Mouse (Mus musculus) kidney, postnatal 25 days (tissue): Measurements from ENCODE around the gene Col27a1.
A peak's percentile ranks its signal among the peaks of the same experiment; 100 is the strongest.

Source experiments
- DNase-seq, 2 experiments: peaks; one replicate each; pipeline ENCODE4 v3.0.0; 2021; ENCODE audit warnings: mixed read lengths in 2 of 2

Col27a1 gene

DNA sequence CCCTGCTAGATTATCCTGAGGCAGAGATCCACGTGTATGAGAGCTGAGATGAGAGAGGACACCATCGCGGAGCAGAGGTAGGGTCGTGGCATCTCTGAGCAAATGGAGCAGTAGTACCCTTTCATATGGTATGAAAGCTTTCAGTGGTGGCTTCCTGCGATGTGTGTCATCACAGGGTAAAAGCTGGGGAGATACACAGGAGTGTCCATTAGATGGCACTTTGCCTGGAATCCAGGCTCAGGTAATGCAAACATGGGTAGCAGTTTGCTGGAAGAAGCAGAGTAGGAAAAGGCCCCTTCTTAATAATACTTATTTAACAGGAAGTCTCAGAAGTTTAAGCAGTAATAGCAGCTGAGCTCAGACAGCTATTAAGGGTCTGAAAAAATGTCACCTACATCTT is 100.3 kb downstream of the Col27a1 start:
- DNase-seq: peak in 1 of 2 experiments; percentile 19

DNA sequence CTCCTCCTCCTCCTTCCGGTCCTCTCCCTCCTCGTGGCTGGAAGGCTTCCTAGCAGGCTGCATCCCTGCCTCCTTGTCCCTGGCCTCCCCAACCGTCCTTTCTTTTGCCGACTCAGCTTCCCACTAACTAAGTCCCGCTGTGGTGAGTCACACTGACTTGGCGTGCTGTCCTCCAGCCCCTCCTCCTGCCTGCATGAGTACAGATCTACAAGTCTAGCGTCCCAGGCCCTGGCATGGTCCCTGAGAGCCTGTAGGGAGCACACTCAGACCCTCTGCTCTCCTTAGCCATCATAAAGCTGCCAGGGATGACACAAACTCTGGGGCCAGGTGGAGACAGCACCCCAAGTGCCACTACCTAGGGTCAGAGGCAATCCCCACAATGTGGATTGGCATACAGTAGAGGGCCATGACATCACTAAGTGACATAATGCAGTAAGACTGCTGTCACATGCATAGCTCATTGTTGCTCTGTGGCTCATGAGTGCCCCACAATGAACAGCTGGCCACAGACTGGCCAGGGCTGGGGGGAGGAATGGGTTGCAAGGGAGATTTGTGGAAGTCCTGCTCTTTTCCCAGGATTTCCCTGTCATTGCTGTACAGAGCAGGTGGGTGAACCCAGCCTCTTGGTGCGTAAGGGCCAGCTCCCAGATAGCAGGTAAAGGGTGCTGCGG is 102.4 kb downstream of the Col27a1 start:
- DNase-seq: peak; percentile 14 to 59

DNA sequence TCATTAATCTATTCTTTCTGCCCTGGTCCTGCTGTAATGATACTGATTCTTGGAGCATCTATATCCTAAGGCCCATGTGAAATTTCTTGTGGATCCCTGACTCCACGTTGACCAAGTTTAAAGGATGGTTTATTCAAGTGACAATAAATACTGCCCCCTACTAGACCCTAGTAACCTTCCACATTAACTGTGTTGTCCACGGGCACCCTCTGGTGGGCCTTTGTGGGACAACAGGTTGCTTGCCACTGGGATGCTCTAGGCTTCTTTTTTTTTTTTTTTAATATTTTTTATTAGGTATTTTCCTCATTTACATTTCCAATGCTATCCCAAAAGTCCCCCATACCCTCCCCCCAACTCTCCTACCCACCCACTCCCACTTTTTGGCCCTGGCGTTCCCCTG is 105.8 kb downstream of the Col27a1 start:
- DNase-seq: peak; percentile 66 to 82

DNA sequence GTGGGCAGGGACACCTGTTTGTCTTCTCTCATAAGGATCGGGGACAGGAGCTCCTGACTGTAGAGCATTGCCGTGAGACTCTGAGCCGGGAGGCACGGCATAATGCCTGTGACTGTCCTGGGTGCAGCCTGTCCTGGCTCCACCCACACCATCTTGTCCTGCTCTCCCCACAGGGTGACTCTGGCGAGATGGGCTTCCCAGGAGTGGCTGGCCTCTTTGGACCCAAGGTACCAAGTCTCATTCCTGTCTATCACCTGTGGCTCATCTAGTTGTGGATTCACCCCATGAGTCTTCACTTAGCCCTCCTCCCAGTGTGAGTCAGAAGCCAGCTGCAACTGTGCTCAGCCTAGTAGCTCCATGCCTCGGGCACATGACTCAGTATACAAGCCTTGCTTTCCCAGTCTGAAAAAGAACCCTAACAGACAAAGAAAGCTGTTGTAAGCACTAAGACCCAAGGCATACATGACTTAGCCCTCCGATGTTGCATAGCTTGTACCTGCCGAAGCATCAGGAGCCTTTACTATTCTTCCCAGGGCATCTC is 109.5 kb downstream of the Col27a1 start:
- peak in 1 of 2 experiments; percentile 37 for DNase-seq

DNA sequence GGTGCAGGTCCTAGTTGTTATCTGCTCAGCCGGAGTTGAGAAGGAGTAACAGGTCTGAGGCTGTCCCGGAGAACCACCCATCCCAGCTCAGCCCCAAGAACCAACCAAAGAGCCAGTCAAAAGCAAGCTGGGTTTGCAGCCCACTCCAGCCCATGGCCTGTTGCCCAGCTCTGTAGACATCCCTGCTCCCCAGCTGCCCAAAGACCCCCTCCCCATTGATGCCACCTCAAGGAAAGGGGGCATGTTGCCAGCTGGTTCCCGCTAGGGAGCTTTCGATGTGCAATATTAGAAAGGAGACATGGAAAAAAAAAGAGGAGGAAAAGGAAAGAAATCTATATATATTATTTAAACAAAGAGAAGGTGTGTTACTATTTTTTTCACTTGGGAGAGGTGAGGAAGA is 119.6 kb downstream of the Col27a1 start:
- no peak for DNase-seq

DNA sequence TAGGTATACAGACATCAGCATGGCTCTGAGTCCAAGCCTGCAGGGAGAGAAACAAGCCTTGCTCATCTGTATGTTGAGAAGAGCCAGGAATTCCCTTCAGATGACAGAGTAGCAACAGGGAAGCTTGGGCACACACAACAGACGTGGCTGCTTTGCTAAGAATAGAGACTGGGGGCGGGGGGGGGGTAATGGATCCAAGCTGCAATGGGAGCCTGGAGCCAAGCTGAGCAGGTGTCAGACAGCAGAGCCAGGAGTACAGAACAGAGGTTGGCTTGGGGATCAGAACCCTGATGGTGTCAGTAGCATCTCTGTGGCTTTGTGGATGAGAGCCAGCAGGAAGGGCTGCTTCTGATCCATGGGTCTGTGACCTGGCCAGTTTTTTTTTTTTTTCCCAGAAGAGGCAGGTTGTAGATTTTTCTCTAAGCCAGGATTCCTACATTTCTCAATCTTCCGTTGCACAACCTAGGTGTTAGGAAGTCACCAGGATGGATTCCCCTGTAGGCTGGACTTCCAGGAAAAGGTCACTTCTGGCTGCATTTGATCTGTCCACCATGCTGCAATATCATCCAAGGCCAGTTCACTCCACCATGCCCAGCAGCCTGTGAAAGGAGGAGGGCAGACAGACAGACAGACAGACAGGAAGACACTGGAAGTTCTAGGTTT is 124.7 kb downstream of the Col27a1 start:
- DNase-seq: peak in 1 of 2 experiments; percentile 15

DNA sequence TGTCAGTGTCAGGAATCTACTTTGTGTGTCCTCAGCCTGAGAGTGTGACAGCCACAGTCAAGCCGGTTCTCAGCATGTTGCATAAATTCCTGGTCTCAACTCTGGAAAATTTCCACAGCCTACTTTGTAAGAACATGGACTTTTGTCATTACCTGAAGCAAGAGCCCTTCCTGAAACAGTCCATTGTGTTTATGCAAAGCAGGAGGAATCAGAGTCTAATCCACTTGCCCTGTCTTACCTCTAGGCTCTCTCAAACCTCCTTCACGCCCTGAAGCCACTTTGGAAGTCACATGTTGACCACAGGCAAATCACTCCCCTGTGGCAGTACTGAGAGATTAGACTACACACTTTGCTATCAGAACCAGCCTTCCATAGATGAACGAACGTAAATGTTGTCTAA is 128.7 kb downstream of the Col27a1 start:
- peak in 1 of 2 experiments; percentile 2 for DNase-seq

DNA sequence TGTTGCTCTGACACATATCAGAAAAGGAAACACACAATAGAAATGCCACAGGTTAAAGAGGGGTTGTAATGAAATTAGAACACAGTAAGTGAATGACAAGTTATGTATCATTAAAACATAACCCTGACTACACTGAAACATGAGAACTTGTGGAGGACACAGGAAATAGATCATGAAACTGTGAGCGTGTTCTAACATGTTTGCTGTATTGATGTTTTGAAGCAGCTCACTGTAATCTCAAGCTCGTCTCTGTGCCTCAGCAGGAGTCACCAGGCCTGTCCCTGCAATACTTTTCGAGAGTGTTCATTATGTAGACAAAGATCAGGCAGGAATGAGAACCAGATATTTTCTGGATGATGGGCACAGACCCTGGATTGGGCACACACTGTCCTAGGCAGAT is 129.8 kb downstream of the Col27a1 start:
- DNase-seq: peak in 1 of 2 experiments; percentile 17

DNA sequence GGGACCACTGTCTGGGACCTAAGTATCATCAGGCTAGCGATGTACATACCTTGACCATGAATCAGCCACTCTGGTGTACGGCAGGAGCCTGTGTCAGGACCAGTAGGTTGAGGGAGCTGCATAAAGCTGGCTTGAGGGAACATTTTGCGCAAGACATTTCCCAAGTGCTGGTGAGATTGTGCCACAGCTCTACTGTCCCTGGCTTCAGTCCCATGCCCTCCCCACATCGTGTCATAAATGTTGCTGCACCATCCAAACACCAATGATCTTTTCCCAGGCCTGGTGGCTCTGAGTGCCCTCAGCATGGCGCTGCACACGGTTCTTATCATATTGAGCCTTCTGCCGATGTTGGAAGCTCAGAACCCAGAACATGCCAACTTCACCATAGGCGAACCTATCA is 130.5 kb downstream of the Col27a1 start, which contains the start of gene Orm1:
Gene Orm1 (plus strand): TSS at position 266 of the 400 bp plus-strand sequence.
- DNase-seq: peak in 1 of 2 experiments; percentile 32

DNA sequence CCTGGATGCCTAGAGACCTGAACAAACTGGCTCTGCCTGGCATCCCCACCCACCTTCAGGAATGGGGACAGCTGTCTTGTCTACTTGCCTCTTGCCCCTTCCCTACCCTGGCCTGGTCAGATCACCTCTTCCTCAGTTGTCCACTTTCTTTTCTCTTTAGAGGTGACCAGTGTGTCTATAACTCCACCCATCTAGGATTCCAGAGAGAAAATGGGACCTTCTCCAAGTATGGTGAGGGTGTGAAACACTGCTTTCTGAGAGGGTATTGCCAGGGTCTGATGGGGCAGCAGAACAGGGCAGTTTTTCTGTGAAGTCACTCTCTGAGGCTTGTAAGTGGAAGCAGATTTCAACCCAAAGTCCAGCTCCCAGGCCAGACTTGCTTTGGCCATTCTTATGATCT is 131.5 kb downstream of the Col27a1 start:
- DNase-seq: peak in 1 of 2 experiments; percentile 9

DNA sequence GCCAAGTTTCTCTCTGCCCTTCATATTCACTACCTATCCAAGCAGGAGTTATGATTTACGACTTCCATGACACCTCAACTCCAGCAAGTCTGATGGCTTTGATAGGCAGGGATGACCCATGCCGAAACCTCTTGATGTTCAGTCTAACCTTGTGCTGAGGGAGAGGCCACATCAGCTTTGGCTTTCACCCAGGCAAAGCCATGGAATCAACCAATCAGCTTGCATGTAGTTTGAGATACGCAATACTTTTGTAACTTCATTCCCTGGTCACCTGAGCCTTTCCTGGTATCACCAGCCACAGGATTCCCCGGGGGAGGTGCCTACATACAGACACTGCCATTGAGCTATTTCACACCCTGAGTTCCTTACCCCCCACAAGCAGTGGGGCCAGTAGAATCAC is 132.9 kb downstream of the Col27a1 start:
- no peak for DNase-seq

DNA sequence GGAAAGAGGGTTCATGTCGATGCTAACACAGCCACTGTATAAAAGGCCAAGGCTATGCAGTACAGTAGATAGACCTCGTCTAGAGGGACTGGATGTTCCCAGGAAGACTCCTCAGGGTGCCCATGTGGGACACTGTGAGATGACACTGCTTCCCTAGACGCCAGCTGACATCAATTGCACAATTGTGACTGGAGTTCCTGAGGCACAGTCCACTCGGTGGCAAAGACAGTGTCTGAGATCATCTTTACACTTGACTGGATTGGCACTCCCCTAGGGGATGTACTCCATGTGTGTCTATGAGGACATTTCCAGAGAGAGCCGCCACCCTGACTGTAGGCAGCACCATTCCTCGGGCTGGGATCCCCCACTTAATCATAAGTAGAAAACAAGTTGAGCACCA is 134.7 kb downstream of the Col27a1 start:
- DNase-seq: no peak

DNA sequence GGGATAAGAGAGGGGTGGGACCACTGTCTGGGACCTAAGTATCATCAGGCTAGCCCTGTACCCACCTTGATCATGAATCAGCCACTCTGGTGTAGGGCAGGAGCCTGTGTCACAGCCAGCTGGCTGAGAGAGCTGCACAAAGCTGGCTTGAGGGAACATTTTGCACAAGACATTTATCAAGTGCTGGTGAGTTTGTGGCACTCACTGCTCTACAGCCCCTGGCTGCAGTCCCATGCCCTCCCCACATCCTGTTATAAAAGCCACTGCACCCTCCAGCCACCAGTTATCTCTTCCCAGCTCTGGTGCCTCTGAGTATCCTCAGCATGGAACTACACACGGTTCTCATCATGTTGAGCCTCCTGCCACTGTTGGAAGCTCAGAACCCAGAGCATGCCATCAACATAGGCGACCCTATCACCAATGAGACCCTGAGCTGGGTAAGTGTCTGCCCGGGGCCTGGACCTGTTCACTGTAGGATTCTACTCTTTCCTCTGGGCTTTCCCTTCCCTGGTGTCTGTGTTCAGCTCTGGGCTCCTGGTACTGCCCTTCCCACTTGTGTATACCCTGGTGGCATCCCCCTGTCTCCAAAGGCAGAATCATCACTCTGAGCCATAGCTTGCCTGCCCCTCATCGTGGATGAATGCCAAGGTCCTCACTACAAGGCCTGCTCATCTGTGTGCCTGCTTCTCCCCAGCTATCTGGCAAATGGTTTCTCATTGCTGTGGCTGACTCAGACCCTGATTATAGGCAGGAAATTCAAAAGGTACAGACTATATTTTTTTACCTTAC is 142.3 kb downstream of the Col27a1 start, which contains the start of gene Orm3:
Gene Orm3 (plus strand): TSS at position 286 of the 789 bp plus-strand sequence.
- no peak for DNase-seq

DNA sequence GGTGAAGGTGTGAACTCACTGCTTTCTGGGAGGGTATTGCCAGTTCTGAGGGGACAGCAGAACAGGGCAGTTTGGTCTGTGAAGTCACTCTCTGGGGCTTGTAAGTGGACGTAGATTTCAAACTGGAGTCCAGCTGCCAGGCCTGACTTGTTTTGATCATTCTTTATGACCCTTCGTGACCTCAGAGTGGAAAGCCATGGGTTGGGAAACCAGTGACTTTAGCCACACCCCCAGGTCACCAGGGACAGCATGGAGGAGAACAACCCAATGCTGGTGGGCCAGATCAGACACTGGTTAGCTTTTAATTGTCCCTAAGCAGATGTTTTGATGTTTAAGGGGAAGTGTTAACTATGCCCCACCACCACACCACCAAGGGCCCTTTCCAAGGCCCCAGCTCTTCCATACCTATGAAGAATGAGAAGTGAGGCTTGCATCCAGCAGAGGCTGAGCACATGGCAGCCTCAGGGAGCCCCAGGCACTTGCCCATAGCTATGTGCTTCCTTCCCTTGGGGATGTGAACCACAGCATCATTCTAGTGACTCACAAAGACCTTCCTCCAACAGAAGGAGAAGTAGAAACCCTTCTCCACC is 143.3 kb downstream of the Col27a1 start:
- no peak for DNase-seq

DNA sequence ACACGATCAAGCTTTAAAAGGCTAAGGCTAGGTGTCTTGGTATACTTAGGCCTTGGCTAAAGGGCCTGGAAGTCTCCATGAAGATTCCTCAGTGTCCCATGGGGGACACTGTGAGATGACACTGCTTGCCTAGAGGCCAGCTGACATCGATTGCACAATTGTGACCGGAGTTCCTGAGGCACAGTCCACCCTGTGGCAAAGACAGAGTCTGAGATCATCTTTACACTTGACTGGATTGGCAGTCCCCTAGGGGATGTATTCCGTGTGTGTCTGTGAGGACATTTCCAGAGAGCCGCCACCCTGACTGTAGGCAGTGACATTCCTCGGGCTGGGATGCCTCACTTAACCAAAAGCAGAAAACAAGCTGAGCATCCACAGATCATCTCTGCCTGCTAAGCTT is 146.1 kb downstream of the Col27a1 start:
- DNase-seq: no peak

DNA sequence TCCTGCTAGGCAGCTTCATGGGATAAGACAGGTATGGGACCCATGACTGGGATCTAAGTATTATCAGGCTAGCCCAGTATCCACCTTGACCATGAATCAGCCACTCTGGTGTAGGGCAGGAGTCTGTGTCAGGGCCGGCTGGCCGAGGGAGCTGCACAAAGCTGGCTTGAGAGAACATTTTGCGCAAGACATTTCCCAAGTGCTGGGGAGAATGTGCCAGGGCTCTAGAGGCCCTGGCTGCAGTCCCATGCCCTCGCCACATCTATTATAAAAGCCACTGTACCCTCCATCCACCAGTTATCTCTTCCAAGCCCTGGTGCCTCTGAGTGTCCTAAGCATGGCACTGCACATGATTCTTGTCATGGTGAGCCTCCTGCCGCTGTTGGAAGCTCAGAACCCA is 148.3 kb downstream of the Col27a1 start, which contains the start of gene Orm2:
Gene Orm2 (plus strand): TSS at position 300 of the 400 bp plus-strand sequence.
- DNase-seq: no peak

DNA sequence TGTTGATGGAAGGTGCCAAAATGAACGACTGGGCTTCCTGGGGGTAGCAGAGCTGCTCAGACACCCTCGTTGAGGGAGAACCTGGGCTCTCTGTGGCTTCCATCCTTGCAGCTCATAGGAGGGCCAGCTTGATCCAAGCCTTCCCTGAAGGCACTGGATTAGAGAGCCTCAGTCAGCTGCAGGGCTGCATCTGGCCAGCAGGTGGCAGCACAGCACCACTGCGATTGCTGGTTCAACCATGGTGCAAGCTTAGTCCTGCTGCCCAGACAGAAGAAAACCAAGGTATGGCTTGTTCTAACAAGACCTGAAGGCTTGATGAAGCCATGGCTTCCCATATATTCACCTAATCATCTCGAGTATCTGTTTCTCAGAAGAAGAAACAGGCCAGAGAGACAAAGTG is 154.8 kb downstream of the Col27a1 start:
- DNase-seq: peak; percentile 81 to 93

DNA sequence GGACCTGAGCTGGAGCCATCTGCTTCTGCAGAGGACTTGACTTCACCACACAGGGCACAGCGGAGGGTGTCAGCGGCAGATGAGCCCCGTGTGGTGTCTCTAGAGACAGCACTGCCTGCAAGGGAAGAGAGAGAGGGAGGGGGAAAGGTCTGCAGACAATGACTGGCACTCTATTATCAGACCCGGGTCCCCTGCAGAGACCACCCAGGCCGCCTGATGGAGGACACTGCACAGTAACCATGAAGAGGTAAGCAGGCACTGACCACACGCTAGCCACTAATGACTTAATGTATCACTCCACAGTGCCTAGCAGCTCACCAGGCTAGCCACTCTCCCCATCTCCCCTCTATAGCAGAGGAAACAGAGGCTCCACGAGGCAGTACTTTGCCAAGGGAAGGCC is 157.1 kb downstream of the Col27a1 start:
- no peak for DNase-seq

DNA sequence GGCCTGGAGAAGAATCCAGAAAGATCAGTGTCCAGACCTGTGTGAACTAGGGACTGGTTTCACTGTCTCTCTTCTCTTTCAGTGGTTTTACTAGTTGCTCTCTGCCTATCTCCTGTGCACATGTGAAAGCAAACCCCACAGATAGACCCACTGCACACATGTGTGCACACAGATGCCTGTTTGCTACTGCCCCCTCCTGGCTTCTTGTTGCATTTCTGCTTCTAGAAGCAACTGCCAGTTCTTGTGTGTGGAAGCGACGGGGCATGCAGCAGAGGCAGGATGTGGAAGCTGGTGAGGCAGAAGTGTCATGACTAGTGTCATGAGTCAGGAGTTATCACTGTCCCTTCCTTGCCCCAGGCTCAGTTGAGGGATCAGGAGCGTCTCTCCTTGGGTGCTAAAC is 158.1 kb downstream of the Col27a1 start:
- DNase-seq: peak in 1 of 2 experiments; percentile 50

DNA sequence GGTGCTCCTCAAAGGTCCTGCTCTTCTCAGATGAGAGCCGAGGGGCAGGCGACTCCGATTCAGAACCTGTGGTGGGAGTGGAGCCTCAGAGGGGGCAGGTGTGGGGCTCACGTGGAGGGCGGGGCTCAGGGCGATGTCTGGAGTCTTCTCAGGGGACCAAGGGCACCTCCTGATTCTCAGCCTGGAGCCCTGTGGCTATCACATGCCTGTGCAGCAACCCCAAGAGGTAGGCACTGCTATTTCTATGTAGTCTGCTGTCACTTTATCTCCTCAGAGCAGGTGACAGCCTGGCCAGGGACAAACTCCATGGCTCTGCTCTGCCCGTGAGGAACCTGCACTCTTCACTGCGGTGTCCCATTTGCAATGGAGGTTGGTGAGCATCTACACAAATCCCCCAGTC is 159.6 kb downstream of the Col27a1 start:
- DNase-seq: no peak

DNA sequence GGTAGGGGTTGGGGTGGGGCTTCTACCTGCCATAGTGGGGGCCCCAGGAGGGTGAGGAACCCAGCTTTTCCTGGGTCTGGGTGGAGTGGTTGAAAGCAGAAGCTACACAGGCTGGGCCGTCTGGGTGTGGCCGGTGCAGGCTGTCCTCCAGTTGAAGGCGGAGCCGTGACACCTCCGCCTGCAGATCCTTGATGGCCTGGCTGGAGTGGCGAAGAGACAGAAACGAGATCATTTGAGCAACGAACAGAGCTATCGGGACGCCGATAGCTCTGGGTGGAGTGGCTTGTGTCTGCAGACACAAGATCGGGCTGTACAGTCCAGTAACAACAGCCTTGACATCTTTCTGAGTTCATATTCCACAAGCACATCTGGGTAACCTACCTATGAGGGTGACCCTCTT is 160.5 kb downstream of the Col27a1 start:
- DNase-seq: no peak

DNA sequence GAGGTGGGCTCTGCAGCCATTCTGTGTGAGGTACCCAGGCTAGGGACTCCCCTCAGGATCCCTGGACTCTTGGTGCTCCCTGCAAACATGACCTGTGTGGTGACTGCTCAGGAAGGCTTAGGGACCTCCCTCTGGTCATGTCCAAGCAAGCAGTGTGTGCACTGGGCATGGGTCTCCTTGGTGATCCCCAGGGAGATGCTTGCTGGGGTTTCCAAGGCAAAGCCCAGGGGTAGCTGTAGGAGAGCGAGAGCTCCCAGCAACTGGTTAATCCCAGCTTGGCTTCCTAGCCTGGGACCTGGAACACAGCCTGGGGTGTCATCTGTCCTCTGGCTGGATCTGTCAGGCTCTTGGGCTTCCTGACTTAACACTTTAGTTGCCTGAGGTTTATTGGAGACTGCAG is 161.6 kb downstream of the Col27a1 start:
- no peak for DNase-seq

DNA sequence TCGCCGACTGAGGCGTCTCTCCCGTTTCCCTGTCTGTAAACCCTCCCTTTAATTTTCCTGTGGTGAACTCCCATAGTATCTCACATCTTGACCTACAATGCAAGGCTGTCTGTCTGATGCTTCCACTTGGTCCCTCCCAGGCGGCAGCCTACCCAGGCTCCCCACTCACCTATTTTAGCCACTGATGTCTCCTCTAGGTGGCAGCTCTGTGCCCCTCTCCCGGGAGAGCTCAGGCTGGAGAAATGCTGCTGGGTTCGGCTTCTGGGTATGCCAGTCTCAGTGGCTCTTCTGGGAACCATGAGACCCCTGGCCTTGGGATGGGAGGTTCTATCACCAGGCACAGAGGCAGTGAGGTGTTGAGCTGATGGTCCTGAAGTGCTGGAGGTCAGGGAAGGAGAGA is 163.7 kb downstream of the Col27a1 start:
- peak in 1 of 2 experiments; percentile 12 for DNase-seq
